Mouse (Mus musculus): ENCODE measurements at regions not wholly inside any gene's neighbourhood (a gene's known extent, or its start where the extent isn't known, plus 50 kb on each side); places are given as distances from the start of the nearest gene placed in this dataset.

DNA sequence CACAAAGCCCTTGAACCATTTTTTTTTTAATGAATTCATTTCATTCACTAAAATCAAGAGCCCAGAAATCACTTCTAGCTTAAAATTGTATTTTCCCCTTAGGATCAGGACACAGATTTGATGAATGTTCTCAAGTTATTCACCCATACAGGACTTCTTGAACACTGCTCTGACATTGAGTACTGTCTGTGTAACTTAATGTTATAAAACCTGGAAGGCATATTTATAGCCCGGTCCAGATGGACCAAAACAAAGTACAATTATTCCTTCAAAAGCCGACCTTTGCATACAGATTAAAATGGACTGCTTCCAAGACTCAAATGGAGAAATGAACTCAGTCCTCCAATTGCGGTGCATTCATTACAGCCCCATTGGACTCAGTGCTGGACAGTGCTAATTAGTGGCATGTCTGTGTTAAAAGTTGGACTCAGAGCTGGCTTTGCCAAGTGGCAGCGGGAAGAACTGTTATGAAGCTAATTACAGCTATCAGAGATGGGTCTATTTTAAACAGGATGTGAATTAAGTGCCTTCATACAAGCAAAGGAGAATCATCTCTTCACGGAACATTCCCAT lies 1499.2 kb upstream of the Slc10a2 start:
- WGBS = 12% methylated on average over 5 of the region's 5 CpGs
- ATAC-seq = peak; percentile 81
- no peak overlapping the region for H3K27ac ChIP-seq (ENCODE audit: low read length)
- H3K4me2 ChIP-seq (ENCODE audit: low read length) = no peak overlapping the region
- H3K27me3 ChIP-seq (replicated peaks; ENCODE audit: control insufficient read depth, insufficient read depth, low read length) = no peaks in the 10 kb centered on the region
- peaks cover 11% of the 10 kb centered on the region for H3K4me1 ChIP-seq (replicated peaks; ENCODE audit: control insufficient read depth, insufficient read depth, low read length)
- no peak overlapping the region for H3K4me3 ChIP-seq (replicated peaks; ENCODE audit: low read length)
- no peaks in the 10 kb centered on the region for H3K36me3 ChIP-seq (ENCODE audit: control insufficient read depth, insufficient read depth)
- no peak overlapping the region for H3K9ac ChIP-seq (replicated peaks; ENCODE audit: low read depth, low read length)
- H3K9me3 ChIP-seq (ENCODE audit: control insufficient read depth, low read length) = no peaks in the 10 kb centered on the region

DNA sequence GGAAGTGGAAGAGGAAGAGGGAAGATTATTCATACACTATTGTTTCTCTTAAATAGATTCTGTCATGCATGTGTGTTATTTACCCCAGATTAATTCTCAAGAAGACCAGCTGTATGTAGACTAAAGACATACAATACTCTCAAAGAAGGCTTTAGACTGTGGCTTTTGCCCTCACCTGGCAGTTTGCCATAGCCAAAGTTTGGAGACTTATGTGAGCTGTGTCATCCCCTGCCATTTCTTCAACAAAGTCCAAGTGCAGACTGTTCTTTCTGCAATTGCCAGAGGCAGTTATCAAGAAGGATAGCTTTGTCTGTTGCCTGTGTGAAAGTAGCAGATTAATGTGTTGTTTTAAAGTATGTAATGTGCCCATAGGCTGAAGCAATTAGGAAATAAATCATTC lies 1485.0 kb upstream of the Slc10a2 start:
- no peak for ATAC-seq
- H3K9ac ChIP-seq (replicated peaks; ENCODE audit: low read depth, low read length) = no peak overlapping the region

DNA sequence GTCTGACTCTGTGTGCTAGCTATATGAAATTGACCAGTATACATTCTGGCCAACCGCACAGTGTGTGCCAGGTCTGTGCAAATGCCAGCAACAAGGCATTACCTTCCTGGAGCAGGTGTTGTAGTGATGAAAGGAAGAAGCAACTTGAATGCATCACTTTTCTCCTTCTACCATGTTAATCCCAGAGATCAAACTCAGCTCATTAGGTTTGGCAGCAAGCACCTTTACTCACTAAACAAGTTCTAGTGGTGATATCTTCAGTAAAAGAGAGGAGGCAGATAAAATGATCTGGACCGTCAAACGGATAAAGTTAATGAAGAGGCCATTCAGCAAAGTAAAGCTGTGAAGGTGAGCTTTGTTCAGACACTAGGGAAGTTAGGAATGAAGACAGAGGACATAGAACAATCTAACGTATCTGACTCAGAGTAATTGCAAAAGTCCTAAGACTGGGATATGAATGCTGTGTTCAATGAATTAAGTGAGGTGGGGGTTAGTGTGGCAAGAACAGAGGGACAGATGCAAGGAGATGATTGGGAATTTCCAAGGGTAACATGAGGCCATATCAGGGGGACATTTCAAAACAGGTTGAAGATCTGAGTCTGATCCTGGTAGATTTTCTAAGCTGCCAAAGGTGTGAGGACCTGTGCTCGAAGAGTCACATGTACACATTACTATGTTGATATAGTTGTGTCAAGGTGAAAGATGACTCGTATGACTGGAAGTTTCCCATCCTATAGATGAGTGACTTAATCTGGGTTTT lies 1478.4 kb upstream of the Slc10a2 start:
- no peak overlapping the region for H3K9ac ChIP-seq (replicated peaks; ENCODE audit: low read depth, low read length)
- H3K36me3 ChIP-seq (ENCODE audit: control insufficient read depth, insufficient read depth) = no peaks in the 10 kb centered on the region
- H3K4me3 ChIP-seq (replicated peaks; ENCODE audit: low read length) = no peak overlapping the region
- H3K9me3 ChIP-seq (ENCODE audit: control insufficient read depth, low read length) = no peaks in the 10 kb centered on the region
- 91% methylated on average over 6 of the region's 6 CpGs for WGBS
- ATAC-seq = no peak
- no peak overlapping the region for H3K27ac ChIP-seq (ENCODE audit: low read length)
- no peak overlapping the region for H3K4me2 ChIP-seq (ENCODE audit: low read length)
- no peaks in the 10 kb centered on the region for H3K27me3 ChIP-seq (replicated peaks; ENCODE audit: control insufficient read depth, insufficient read depth, low read length)
- H3K4me1 ChIP-seq (replicated peaks; ENCODE audit: control insufficient read depth, insufficient read depth, low read length) = no peaks in the 10 kb centered on the region

More for the DNA sequence above, 1485.0 kb upstream of the Slc10a2 start:
- no peak overlapping the region for H3K4me3 ChIP-seq (replicated peaks; ENCODE audit: low read length)
- no peaks in the 10 kb centered on the region for H3K27me3 ChIP-seq (replicated peaks; ENCODE audit: control insufficient read depth, insufficient read depth, low read length)
- H3K27ac ChIP-seq (ENCODE audit: low read length) = no peak overlapping the region
- no peaks in the 10 kb centered on the region for H3K9me3 ChIP-seq (ENCODE audit: control insufficient read depth, low read length)
- H3K4me1 ChIP-seq (replicated peaks; ENCODE audit: control insufficient read depth, insufficient read depth, low read length) = no peaks in the 10 kb centered on the region
- H3K4me2 ChIP-seq (ENCODE audit: low read length) = no peak overlapping the region
- H3K36me3 ChIP-seq (ENCODE audit: control insufficient read depth, insufficient read depth) = no peaks in the 10 kb centered on the region

DNA sequence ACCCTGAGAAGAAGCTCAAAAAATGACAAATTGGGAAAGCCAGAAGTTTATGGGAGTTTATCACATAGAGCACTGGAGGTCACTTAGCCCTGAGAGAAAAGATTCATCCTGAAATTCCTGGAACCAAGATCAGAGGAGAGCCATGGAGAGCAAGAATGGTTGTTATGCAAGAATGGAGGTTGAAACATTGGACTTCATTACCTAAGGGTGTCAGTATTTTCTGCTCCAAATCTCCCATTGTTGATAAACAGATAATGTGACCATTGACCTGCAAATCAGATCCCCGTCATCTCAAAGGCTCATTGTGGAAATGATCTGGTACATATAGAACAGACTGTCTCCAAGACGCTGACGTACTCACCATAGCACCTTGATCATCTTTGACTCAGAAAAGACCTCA lies 1477.6 kb upstream of the Slc10a2 start:
- no peak for ATAC-seq
- Histone ChIP-seq H3K4me2 (ENCODE audit: low read length) (no peak overlapping the region), H3K9ac (replicated peaks; ENCODE audit: low read depth, low read length) (no peak overlapping the region), H3K27ac (ENCODE audit: low read length) (no peak overlapping the region), H3K27me3 (replicated peaks; ENCODE audit: control insufficient read depth, insufficient read depth, low read length) (no peaks in the 10 kb centered on the region), H3K4me1 (replicated peaks; ENCODE audit: control insufficient read depth, insufficient read depth, low read length) (no peaks in the 10 kb centered on the region), H3K4me3 (replicated peaks; ENCODE audit: low read length) (no peak overlapping the region), H3K9me3 (ENCODE audit: control insufficient read depth, low read length) (no peaks in the 10 kb centered on the region), H3K36me3 (ENCODE audit: control insufficient read depth, insufficient read depth) (no peaks in the 10 kb centered on the region)
- 83% methylated on average over 3 of the region's 3 CpGs for WGBS

DNA sequence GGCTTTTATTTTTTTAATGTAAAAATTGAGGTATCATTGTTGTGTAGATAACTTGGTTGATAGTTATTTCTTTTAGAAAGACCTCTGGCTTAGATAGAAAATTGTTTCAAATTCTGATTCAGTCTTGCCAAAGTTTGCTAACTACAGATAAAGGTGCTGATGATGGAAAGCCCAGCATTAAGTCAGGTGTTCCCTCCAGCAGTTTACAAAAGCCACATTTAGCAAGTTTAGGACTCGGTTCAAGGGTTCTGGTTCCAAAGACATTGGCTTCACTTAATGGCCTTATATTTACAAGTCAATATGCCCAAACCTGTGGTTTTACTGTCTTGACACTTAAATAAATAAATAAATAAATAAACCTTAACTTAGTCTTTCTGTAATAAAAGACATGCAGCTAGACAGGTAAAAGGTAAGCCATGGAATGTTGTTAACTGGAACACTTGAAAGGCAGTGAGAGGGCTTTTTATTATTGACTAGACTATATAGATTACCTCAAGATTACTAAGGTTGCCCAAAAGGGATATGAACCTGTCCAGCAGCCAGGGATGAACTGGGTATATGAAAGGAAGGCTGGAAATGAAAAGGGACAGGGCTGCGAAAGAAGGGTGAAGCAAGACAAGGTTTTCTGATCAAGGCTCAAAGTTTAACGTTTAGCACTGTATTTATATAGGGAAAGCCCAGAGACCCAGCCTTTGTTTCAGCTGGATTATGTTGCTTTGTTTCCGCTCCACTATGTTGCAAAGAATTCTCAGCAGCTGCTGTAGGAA lies 1472.9 kb upstream of the Slc10a2 start:
- Histone ChIP-seq H3K4me2 (ENCODE audit: low read length) (no peak overlapping the region), H3K9me3 (ENCODE audit: control insufficient read depth, low read length) (no peaks in the 10 kb centered on the region), H3K27me3 (replicated peaks; ENCODE audit: control insufficient read depth, insufficient read depth, low read length) (no peaks in the 10 kb centered on the region), H3K9ac (replicated peaks; ENCODE audit: low read depth, low read length) (no peak overlapping the region), H3K27ac (ENCODE audit: low read length) (no peak overlapping the region), H3K4me3 (replicated peaks; ENCODE audit: low read length) (no peak overlapping the region), H3K4me1 (replicated peaks; ENCODE audit: control insufficient read depth, insufficient read depth, low read length) (0 out of 2 replicates have a peak, but pooled peaks cover 4% of the 10 kb centered on the region), H3K36me3 (ENCODE audit: control insufficient read depth, insufficient read depth) (no peaks in the 10 kb centered on the region)
- 71% methylated on average over 4 of the region's 4 CpGs for WGBS
- no peak for ATAC-seq

DNA sequence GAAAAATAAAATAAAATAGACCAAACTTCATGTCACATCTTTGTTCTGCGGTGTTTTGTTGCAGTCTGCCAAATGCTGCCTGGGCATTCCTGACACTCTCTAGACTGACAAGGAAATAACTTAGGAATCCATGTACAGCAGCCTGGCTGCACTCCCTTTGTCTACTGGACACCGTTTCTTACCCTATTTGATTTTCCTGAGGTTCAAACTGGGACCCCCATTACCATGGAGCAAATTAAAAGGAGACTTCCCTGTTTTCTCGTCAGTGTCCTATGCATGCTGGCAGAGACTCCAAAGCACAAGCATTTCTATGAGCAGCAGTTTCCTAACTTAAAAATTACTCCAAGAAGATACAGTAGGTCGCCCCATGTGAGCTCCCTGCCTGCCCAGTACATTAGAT lies 1470.1 kb upstream of the Slc10a2 start:
- H3K4me2 ChIP-seq (ENCODE audit: low read length) = no peak overlapping the region
- H3K36me3 ChIP-seq (ENCODE audit: control insufficient read depth, insufficient read depth) = no peaks in the 10 kb centered on the region
- H3K9ac ChIP-seq (replicated peaks; ENCODE audit: low read depth, low read length) = no peak overlapping the region
- no peak overlapping the region for H3K27ac ChIP-seq (ENCODE audit: low read length)
- H3K9me3 ChIP-seq (ENCODE audit: control insufficient read depth, low read length) = no peaks in the 10 kb centered on the region
- no peak for ATAC-seq
- WGBS = 41% methylated on average over 4 of the region's 4 CpGs
- H3K4me1 ChIP-seq (replicated peaks; ENCODE audit: control insufficient read depth, insufficient read depth, low read length) = peaks cover 6% of the 10 kb centered on the region; the same call in 1 of the 2 replicates
- no peak overlapping the region for H3K4me3 ChIP-seq (replicated peaks; ENCODE audit: low read length)
- no peaks in the 10 kb centered on the region for H3K27me3 ChIP-seq (replicated peaks; ENCODE audit: control insufficient read depth, insufficient read depth, low read length)

DNA sequence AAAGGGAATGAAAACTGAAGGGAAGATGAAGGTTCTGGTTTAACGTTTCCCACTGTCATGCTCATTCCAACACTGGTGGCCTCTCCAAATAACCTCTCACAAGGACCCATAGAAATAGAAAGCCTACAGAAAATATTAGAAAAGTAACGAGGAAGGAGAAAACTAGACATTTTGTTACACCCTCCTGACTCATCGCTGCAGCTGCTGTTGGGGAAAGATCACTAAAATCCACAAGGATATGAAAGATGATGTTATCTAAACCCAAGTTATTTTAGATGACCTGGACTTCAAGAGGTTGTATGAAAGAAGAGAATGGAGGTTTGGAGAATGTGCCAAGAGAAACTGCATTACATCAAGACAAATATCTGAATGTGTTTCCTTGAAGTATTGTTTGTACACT lies 1468.3 kb upstream of the Slc10a2 start:
- Histone ChIP-seq H3K9me3 (ENCODE audit: control insufficient read depth, low read length) (no peaks in the 10 kb centered on the region), H3K27ac (ENCODE audit: low read length) (no peak overlapping the region), H3K4me1 (replicated peaks; ENCODE audit: control insufficient read depth, insufficient read depth, low read length) (peaks cover 6% of the 10 kb centered on the region; the same call in 1 of the 2 replicates), H3K4me2 (ENCODE audit: low read length) (no peak overlapping the region), H3K4me3 (replicated peaks; ENCODE audit: low read length) (no peak overlapping the region), H3K9ac (replicated peaks; ENCODE audit: low read depth, low read length) (no peak overlapping the region), H3K36me3 (ENCODE audit: control insufficient read depth, insufficient read depth) (no peaks in the 10 kb centered on the region), H3K27me3 (replicated peaks; ENCODE audit: control insufficient read depth, insufficient read depth, low read length) (no peaks in the 10 kb centered on the region)
- no peak for ATAC-seq
- WGBS = 86% methylated on average over 3 of the region's 3 CpGs

DNA sequence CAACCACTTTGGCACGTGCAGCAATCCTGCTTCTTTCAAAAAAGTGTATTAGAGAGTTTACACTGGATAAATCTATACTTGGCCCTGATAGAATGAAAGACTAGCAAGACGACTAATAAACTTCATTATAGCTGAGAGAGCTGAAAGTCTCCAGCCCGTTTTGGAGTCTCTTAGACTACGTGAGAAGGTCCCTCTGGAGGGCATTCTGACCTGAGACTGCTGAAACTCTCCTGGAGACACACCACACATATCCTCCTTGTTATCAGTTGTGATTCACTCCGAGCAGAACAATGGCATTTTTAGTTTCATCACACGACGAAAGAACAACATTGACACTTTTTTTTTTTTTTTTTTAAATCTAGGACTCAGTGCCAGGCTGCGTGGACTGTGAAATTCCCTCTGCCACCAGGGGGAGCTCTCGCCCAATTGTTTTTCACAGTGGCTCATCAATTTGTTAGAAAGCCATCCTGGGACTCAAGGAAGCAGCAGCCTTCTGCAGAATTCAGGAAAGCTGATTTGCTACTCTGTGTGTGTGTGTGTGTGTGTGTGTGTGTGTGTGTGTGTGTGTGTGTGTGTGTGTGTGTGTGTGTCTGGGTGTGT lies 1467.0 kb upstream of the Slc10a2 start:
- peak; percentile 79 for ATAC-seq
- no peaks in the 10 kb centered on the region for H3K27me3 ChIP-seq (replicated peaks; ENCODE audit: control insufficient read depth, insufficient read depth, low read length)
- H3K4me3 ChIP-seq (replicated peaks; ENCODE audit: low read length) = no peak overlapping the region
- H3K9ac ChIP-seq (replicated peaks; ENCODE audit: low read depth, low read length) = 0 out of 2 replicates have a peak overlapping the region, but pooled peaks have one; percentile 25
- WGBS = 27% methylated on average over 9 of the region's 9 CpGs
- H3K27ac ChIP-seq (ENCODE audit: low read length) = no peak overlapping the region
- no peak overlapping the region for H3K4me2 ChIP-seq (ENCODE audit: low read length)
- H3K9me3 ChIP-seq (ENCODE audit: control insufficient read depth, low read length) = no peaks in the 10 kb centered on the region
- H3K36me3 ChIP-seq (ENCODE audit: control insufficient read depth, insufficient read depth) = no peaks in the 10 kb centered on the region
- peaks cover 6% of the 10 kb centered on the region; the same call in 1 of the 2 replicates for H3K4me1 ChIP-seq (replicated peaks; ENCODE audit: control insufficient read depth, insufficient read depth, low read length)

DNA sequence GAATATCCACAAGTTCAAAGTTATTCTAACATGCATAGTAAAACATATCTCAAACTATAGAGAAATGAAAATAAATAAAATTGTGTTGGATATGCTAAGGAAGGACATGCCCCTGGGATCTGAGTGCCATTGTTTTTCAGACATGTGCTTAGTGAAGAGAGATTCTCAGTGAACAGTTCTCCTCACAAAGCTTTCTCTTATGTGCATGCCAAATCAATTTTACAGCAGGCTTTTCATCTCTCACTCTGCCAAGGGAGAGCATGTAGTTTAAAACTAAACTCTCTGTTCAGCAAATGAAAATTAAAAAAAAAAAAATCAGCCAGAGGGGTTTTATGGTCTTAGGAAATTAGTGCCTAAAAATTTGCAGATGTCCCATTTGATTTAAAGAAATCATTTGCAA lies 1445.8 kb upstream of the Slc10a2 start:
- Histone ChIP-seq H3K27ac (ENCODE audit: low read length) (no peak overlapping the region), H3K4me1 (replicated peaks; ENCODE audit: control insufficient read depth, insufficient read depth, low read length) (no peaks in the 10 kb centered on the region), H3K27me3 (replicated peaks; ENCODE audit: control insufficient read depth, insufficient read depth, low read length) (no peaks in the 10 kb centered on the region), H3K4me3 (replicated peaks; ENCODE audit: low read length) (no peak overlapping the region), H3K4me2 (ENCODE audit: low read length) (no peak overlapping the region), H3K9ac (replicated peaks; ENCODE audit: low read depth, low read length) (no peak overlapping the region), H3K36me3 (ENCODE audit: control insufficient read depth, insufficient read depth) (no peaks in the 10 kb centered on the region), H3K9me3 (ENCODE audit: control insufficient read depth, low read length) (no peaks in the 10 kb centered on the region)
- no peak for ATAC-seq

All from forebrain, embryonic 16.5 days (tissue).